Comparison of ENCODE assay signal across 9 mouse cellular contexts in genomic region chr10:60834949-60835348, GRCm38 (mm10). TPM values are rescaled to one million over a fixed set of nuclear protein-coding genes. Genes with fewer than 3 reads are reported as not detected.
A peak's percentile ranks its signal among the peaks of the same experiment; 100 is the strongest.
DNase-seq lines count a peak whose midpoint lies in the region; ATAC-seq lines count a peak whose summit lies in the region.
"Had no signal": no experiment of that assay in that cellular context is flagged by ENCODE, and none has a peak within 500 bp of the region (broad histone marks: within the 10 kb centered on the region; RNA-seq: fewer than 3 reads in every experiment).

No protein-coding gene starts in this region.

- no peak overlapping the region for H3K4me2 ChIP-seq in liver, embryonic 13.5 days
- H3K4me2 ChIP-seq: heart, embryonic 13.5 days had no signal

- no peaks in the 10 kb centered on the region for H3K36me3 ChIP-seq in liver, embryonic 13.5 days
- H3K36me3 ChIP-seq: heart, embryonic 13.5 days had no signal

- H3K9ac ChIP-seq in liver, embryonic 13.5 days, result no peak overlapping the region
- H3K9ac ChIP-seq: heart, embryonic 13.5 days had no signal

- no peaks in the 10 kb centered on the region for H3K9me3 ChIP-seq in liver, embryonic 13.5 days (replicated peaks)
- H3K9me3 ChIP-seq: heart, embryonic 13.5 days had no signal

- peak; percentile 65 for DNase-seq in ovary, postnatal 14 days (ENCODE audit: low spot score)
- no peak for DNase-seq in ovary, adult 18-20 months (ENCODE audit: low spot score)
- DNase-seq in adrenal gland, adult 18-20 months (ENCODE audit: low spot score in 2 of 2), result peak; percentile 87
- DNase-seq in embryo, embryonic 10 days (ENCODE audit: low spot score), result peak; percentile 91
- DNase-seq in heart, postnatal 4 days, result peak; percentile 90
- peak; percentile 30 for DNase-seq in liver, embryonic 13.5 days
- DNase-seq in right cerebral cortex, postnatal 10 days (ENCODE audit: low spot score in 2 of 2), result peak; percentile 59 to 82

- H3K27ac ChIP-seq in liver, embryonic 13.5 days, result no peak overlapping the region
- H3K27ac ChIP-seq: heart, embryonic 13.5 days had no signal

- H3K27me3 ChIP-seq in liver, embryonic 13.5 days, result peaks cover 51% of the 10 kb centered on the region
- H3K27me3 ChIP-seq: heart, embryonic 13.5 days had no signal

- ATAC-seq in liver, embryonic 13.5 days (ENCODE audit: low read depth), result no peak
- ATAC-seq in inflammation-experienced regulatory T-cells, adult 6 months, result no peak

- peaks cover 22% of the 10 kb centered on the region for H3K4me1 ChIP-seq in liver, embryonic 13.5 days (replicated peaks)

- no peak overlapping the region for H3K4me3 ChIP-seq in liver, embryonic 13.5 days (replicated peaks)
- H3K4me3 ChIP-seq: heart, embryonic 13.5 days had no signal

- WGBS in liver, embryonic 13.5 days (ENCODE audit: insufficient replicate concordance), result 4% methylated on average over 13 of the region's 13 CpGs

RNA-seq across cellular contexts. Expression of gene Unc5b, which starts 3.6 kb away (rescaled TPM):
- 1 to 10 TPM; 4.1 to 6.7 TPM for total RNA-seq in adrenal gland, adult 18-20 months (2021)
- 10 to 100 TPM; 42.1 to 43.3 TPM for total RNA-seq in heart, postnatal 4 days (2021)
- polyA plus RNA-seq in liver, embryonic 13.5 days (2015; fragmentation: Nextera tagmentation; extraction: Ambion mirVana), result 0.45 and 0.52 TPM in 2 replicates
- polyA plus RNA-seq in inflammation-experienced regulatory T-cells, adult 6 months (2017; shearing (Covaris generic)), result under 1 TPM in 1 of 3 experiments, not detected in 2; 0.10 TPM

Comparison
In these comparisons a context has a peak if more than half of its experiments do, and no peak if none do; other contexts are left out.
1. RNA of gene Unc5b, which starts 3.6 kb away (total RNA-seq): 42.1 to 43.3 TPM in heart, postnatal 4 days; 4.1 to 6.7 TPM in adrenal gland, adult 18-20 months; every median in the first group is over 4 times any median in the second.